Mouse (Mus musculus) urinary bladder, postnatal 14 days (tissue): Measurements from ENCODE around the gene Ampd3.

Experiments
- DNase-seq: peaks from one replicate; pipeline ENCODE4 v3.0.0; 2021; ENCODE audit warnings: low spot score

The Ampd3 gene

GRCm38 (mm10) chr7:110770949-110771348, 2.9 kb downstream of the Ampd3 start:
- no peak for DNase-seq

GRCm38 (mm10) chr7:110772343-110772742, 4.3 kb downstream of the Ampd3 start:
- no peak for DNase-seq

- peak; percentile 66 for DNase-seq
Measured at GRCm38 (mm10) chr7:110773204-110774002, 5.4 kb downstream of the Ampd3 start.

GRCm38 (mm10) chr7:110774077-110774476, 6.1 kb downstream of the Ampd3 start:
- peak; percentile 38 for DNase-seq

- no peak for DNase-seq
Measured at GRCm38 (mm10) chr7:110774674-110775073, 6.7 kb downstream of the Ampd3 start.

GRCm38 (mm10) chr7:110777146-110778001, 9.4 kb downstream of the Ampd3 start:
- no peak for DNase-seq

GRCm38 (mm10) chr7:110778933-110779332, 10.9 kb downstream of the Ampd3 start:
- no peak for DNase-seq

- DNase-seq = no peak
Measured at GRCm38 (mm10) chr7:110779605-110780111, 11.7 kb downstream of the Ampd3 start.

- no peak for DNase-seq
Measured at GRCm38 (mm10) chr7:110780520-110780919, 12.5 kb downstream of the Ampd3 start.

- DNase-seq = no peak
Measured at GRCm38 (mm10) chr7:110781231-110781711, 13.3 kb downstream of the Ampd3 start.

- no peak for DNase-seq
Measured at GRCm38 (mm10) chr7:110782135-110782534, 14.1 kb downstream of the Ampd3 start.

GRCm38 (mm10) chr7:110782845-110783478, 15.0 kb downstream of the Ampd3 start:
- no peak for DNase-seq

GRCm38 (mm10) chr7:110784965-110785364, 17.0 kb downstream of the Ampd3 start:
- no peak for DNase-seq

- no peak for DNase-seq
Measured at GRCm38 (mm10) chr7:110785741-110786146, 17.7 kb downstream of the Ampd3 start.

- no peak for DNase-seq
Measured at GRCm38 (mm10) chr7:110787310-110787709, 19.3 kb downstream of the Ampd3 start.

GRCm38 (mm10) chr7:110790878-110791277, 22.9 kb downstream of the Ampd3 start:
- DNase-seq = no peak

- DNase-seq = no peak
Measured at GRCm38 (mm10) chr7:110792201-110792600, 24.2 kb downstream of the Ampd3 start.

- no peak for DNase-seq
Measured at GRCm38 (mm10) chr7:110792834-110793233, 24.8 kb downstream of the Ampd3 start.

GRCm38 (mm10) chr7:110794722-110795121, 26.7 kb downstream of the Ampd3 start:
- DNase-seq = no peak

GRCm38 (mm10) chr7:110796367-110797051, 28.5 kb downstream of the Ampd3 start:
- DNase-seq = no peak

- DNase-seq = no peak
Measured at GRCm38 (mm10) chr7:110797722-110798409, 29.9 kb downstream of the Ampd3 start.
